Mouse (Mus musculus) heart, adult 2 months (tissue): Measurements from ENCODE around the gene Grik4.

Source experiments
- CTCF ChIP-seq: fragments of 200-600 bp; IDR thresholded peaks from 2 replicates; pipeline ENCODE4 v1.8.1; 2022; ENCODE audit warnings: antibody characterized with exemption, mild to moderate bottlenecking, moderate library complexity
- POLR2A ChIP-seq: fragments of 200-500 bp; IDR thresholded peaks from 2 replicates; pipeline ENCODE4 v1.6.1; 2011; ENCODE audit warnings: mild to moderate bottlenecking, low read depth, low read length, control low read depth; ENCODE audit not compliant: insufficient read depth

GRCm38 (mm10) chr9:42853077-42853476, 91.2 kb downstream of the Grik4 start:
- no peak for TF ChIP-seq CTCF
- no peak for TF ChIP-seq POLR2A
